Mouse (Mus musculus) olfactory bulb, adult 2 months (tissue): ENCODE data around the gene Mettl6.

ENCODE experiments used
- CTCF ChIP-seq: fragments of 200-500 bp; IDR thresholded peaks from 2 replicates; pipeline ENCODE4 v1.5.1; 2012; ENCODE audit warnings: low read depth, mild to moderate bottlenecking, low read length, moderate library complexity; ENCODE audit not compliant: insufficient read depth
- POLR2A ChIP-seq: fragments of 200-500 bp; IDR thresholded peaks from 2 replicates; pipeline ENCODE4 v1.6.1; 2012; ENCODE audit warnings: mild to moderate bottlenecking, low read depth, low read length, moderate library complexity; ENCODE audit not compliant: insufficient read depth

DNA sequence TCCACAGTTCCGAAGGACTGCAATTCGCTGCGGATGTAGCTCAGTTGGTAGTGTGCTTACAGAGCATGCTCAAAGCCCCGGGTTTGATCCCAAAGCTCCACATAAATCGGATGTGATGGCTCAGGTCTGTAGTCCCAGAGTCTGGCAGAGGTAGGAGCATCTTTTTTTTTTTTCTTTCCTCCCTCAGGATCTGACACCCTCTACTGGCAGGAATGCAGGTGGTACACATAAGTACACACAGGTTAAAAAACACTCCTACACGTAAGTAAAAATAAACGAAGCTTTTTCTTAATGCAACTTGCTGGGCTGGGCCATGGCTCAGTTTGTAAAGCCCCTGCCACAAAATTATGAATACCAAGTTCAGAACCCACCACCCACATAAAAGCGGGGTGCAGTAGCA is 30.7 kb downstream of the Mettl6 start:
- no peak for TF ChIP-seq CTCF
- TF ChIP-seq POLR2A, result no peak
